Mouse (Mus musculus): Measurements from ENCODE around the gene Cdkn2b.
A peak's percentile ranks its signal among the peaks of the same experiment; 100 is the strongest.

Gene Cdkn2b

DNA sequence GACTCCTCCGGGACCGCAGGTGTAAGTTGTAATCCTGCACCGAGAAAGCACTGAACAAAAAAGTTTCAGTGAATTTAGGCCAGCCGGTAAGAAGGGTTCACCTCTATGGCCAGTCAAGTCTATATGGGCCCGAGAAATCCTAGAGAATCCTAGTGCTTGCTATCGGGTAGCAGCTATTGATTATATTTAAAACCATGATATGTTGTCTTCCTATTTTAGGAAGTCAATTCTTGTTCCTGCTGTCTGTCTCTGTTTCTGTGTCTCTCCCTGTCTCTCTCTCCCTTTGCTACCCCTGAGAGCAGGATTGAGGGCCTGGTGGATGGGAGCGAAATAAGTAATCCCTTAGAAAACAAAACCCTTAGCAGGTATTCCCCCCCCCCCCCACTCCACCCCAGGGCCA is 17.3 kb downstream of the Cdkn2b start:
- DNase-seq (ENCODE audit: extremely low spot score, low spot score): peak; percentile 30

- peak; percentile 20 for DNase-seq (ENCODE audit: extremely low spot score, low spot score)
These were observed 21.8 kb downstream of the Cdkn2b start for GRCm38 (mm10) chr4:89289028-89289427.

DNA sequence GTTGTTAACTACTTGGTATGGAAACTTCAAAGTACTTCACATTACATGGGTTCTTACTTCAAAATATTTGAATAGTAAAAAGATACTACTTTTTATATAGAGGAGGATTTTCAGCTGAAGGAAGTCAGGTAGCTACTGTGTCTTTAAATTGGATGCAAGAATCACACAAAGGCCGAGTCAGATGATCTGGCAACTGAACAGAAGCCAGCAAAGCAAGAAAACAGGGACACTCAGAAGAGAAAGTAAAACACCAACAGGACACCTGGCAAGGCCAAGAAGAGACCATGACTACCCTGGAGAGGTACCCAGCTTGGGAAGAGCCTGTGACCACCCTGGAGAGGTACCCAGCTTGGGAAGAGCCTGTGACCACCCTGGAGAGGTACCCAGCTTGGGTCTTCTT is 24.3 kb downstream of the Cdkn2b start:
- DNase-seq (ENCODE audit: extremely low spot score, low spot score): peak; percentile 13

- peak; percentile 11 for DNase-seq (ENCODE audit: extremely low spot score, low spot score)
These were observed 25.2 kb downstream of the Cdkn2b start for GRCm38 (mm10) chr4:89285688-89286087.

- no peak for DNase-seq (ENCODE audit: extremely low spot score, low spot score)
These were observed 28.2 kb downstream of the Cdkn2b start for GRCm38 (mm10) chr4:89282661-89283060.

DNA sequence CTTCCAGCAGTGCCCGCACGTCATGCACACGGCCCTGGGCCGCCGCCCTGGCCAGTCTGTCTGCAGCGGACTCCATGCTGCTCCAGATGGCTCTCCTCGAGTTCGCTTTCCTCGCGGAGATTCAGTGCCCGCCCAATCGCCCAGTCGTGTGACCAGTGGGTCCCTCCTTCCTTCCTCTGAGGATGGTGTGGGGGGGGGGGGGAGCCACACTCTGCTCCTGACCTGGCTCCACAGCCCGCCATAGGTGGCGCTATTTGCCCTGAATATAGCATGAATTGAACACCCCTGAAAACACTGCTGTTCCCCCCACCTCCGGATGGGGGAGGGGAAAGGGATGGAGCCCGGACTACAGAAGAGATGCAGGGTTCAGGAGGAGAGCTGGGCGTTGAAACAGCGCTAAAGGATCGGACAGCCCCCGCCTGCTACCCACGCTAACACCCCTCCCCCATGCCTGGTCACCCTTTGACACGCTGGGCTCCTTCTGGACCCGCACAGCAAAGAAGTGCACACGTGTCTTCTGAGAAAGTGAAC is 28.7 kb downstream of the Cdkn2b start:
- peak; percentile 62 for DNase-seq (ENCODE audit: extremely low spot score, low spot score)

DNA sequence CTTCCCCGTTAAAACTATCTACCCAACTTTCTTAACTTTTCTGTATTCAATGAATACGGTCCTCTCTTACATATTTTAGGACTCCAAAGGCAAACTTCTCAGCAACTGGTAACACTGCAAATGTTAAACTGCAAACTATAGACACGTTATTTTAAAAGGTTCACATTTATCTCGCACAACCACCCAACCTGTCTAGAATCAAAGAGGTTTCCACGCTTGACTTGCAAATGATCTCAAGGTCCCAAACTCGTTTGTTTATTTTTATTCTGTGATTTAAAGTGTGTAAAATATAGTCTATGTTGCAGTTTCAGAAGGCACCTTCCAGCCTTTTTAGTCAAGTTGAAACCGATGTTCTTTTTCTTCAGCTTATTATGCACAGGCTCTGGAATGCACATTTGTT is 29.6 kb downstream of the Cdkn2b start:
- no peak for DNase-seq (ENCODE audit: extremely low spot score, low spot score)

- no peak for DNase-seq (ENCODE audit: extremely low spot score, low spot score)
These were observed 31.2 kb downstream of the Cdkn2b start for GRCm38 (mm10) chr4:89279641-89280040.

DNA sequence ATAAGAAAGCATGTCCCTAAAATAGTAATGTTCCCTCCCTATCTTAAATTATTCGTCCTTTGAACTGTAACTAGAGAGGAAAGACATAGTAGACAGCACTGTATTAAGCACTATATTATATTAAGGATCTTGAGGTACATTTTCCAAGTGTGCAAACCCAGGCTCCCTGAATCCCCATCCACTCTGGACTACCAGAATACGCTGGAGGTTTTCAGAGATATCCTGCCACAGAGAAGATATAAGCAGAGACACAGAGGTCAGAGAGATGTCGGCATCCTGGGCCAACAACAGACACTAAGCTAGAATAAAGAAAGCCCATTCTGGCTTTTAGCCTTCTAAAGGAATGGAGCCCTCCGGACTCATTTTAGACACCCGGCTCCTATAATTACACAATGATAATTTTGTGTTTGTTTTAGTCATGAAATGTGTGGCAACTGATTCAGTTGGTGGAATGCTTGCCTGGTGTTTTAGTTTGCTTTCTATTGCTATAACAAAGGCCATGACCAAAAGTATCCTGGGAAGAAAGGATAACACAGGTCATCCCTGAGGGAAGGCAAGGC is 33.4 kb downstream of the Cdkn2b start:
- DNase-seq (ENCODE audit: extremely low spot score, low spot score): no peak

GRCm38 (mm10) chr4:89276669-89277219 is 34.1 kb downstream of the Cdkn2b start:
- peak; percentile 56 for DNase-seq (ENCODE audit: extremely low spot score, low spot score)

- no peak for DNase-seq (ENCODE audit: extremely low spot score, low spot score)
These were observed 34.8 kb downstream of the Cdkn2b start for GRCm38 (mm10) chr4:89275811-89276584.

DNA sequence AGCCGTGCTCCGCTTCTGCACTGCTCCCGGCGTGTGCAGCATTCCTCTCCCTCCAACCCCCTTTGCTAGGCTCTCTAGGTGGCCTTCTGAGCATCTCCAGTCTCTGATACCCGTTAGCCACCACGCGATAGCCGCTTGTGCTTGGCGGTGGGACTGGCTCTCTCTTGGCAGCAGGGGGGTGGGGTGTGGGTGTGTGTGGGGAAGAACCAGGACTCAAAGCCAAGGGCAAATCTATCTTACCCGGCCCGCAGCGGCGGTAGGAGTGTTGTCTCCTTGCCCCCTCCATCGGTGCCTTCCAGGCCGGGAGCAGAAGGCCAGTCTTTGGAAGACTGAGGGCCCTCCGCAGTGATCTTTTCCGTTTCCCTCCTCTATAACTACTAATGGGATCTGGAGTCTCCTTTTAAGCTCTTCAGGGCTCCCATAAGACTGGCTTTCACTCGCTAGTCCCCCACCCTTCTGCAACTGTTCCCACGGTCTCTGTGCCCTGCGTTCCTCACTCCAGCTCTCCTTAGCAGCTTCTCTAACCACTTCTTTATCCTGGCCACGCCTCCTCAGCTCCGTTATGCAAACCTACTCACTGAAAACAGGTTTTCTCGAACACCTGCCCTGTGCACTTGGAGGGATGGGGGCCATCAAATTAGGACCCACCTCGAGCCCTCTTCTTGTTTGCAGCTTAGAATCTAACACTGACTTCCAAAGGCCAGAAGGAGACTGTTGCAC is 35.9 kb downstream of the Cdkn2b start:
- DNase-seq (ENCODE audit: extremely low spot score, low spot score): peak; percentile 69

- DNase-seq (ENCODE audit: extremely low spot score, low spot score): no peak
These were observed 36.8 kb downstream of the Cdkn2b start for GRCm38 (mm10) chr4:89274006-89274405.

GRCm38 (mm10) chr4:89273585-89273984 is 37.3 kb downstream of the Cdkn2b start:
- no peak for DNase-seq (ENCODE audit: extremely low spot score, low spot score)

DNA sequence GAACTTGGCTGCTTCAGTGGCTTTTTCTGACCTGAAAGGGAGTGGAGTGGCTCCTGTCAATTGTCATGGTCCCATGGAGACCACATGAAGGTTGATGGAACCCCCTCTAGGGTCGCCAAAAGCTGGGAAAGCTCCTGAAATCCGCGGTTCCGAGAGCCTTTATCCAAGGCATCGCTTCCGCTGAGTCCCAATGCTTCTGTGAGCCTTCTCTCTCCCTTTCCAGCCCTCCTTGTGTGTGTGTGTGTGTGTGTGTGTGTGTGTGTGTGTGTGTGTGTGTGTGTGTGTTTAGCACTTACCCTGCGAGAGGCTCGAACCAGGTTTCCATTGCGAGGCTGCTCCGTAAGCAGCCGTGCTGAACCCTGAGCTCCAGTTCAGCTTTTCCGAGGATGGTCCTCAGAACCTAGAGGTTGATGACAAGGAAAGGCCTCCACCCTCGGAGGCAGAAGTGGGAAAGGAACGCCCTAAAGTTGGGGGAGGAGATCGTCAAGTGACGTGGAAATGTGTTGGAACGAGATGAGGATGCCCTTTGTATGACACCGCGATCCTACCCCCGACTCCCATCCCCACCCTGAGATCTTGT is 37.8 kb downstream of the Cdkn2b start:
- peak; percentile 55 for DNase-seq (ENCODE audit: extremely low spot score, low spot score)

GRCm38 (mm10) chr4:89272101-89272718 is 38.6 kb downstream of the Cdkn2b start:
- no peak for DNase-seq (ENCODE audit: extremely low spot score, low spot score)

- DNase-seq (ENCODE audit: extremely low spot score, low spot score): no peak
These were observed 53.1 kb downstream of the Cdkn2b start for GRCm38 (mm10) chr4:89257768-89258167.

Measured in neural tube, embryonic 10.5 days (tissue).